Mouse (Mus musculus) heart, adult 2 months (tissue): ENCODE measurements around the gene Serpinf2.

Source experiments
- CTCF ChIP-seq: fragments of 200-600 bp; IDR thresholded peaks from 2 replicates; pipeline ENCODE4 v1.8.1; 2022; ENCODE audit warnings: antibody characterized with exemption, mild to moderate bottlenecking, moderate library complexity
- EP300 ChIP-seq: fragments of 200-500 bp; IDR thresholded peaks from 2 replicates; pipeline ENCODE4 v1.6.1; 2011; ENCODE audit warnings: low read depth, low read length, control low read depth; ENCODE audit not compliant: insufficient read depth
- POLR2A ChIP-seq: fragments of 200-500 bp; IDR thresholded peaks from 2 replicates; pipeline ENCODE4 v1.6.1; 2011; ENCODE audit warnings: mild to moderate bottlenecking, low read depth, low read length, control low read depth; ENCODE audit not compliant: insufficient read depth

DNA sequence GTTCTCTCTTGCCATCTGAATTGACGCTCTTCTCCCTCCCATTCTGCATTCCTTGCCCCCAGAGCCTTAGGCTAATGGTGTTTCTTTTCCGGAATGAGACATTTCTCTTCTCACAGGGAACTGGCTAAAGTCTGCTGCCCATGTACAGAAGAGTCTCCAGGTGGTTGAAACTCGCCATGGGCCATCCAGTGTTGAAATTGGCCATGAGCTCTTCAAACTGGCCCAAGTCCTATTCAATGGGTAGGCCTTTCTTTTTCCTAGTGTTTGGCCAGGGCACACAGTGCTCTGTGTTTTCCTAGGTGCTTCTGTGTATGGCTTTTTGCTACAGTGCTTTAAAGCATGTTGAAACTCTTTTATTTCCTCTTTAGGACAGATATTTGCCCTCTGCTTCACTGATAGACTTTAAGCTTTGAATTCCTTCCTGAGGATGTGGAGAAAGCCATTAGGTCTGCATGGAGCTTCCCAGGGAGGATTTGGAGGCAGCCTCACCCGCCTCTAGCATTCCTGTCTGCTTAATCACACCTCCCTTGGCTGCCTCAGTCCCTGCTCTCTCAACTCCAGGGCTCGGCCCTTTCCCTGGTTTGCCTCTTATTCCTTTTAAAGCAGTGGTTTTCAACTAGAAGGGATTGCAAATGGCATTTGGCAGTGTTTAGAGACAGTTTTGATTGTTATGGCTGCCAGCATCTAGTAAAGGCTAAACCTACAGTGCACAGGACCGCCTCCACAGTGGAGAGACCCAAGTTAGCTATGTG, 35.9 kb downstream of the Serpinf2 start:
- TF ChIP-seq CTCF: no peak
- no peak for TF ChIP-seq POLR2A
- TF ChIP-seq EP300: no peak
